Mouse (Mus musculus): Measurements from ENCODE around the gene Best1. TPM values are rescaled to one million over a fixed set of nuclear protein-coding genes. Genes with fewer than 3 reads are reported as not detected.

Gene Best1
- total and polyA plus RNA-seq, 2 experiments from 2014 or later: 0.33 TPM; not detected in 1

- Histone ChIP-seq H3K4me1 (ENCODE audit: control insufficient read depth, insufficient read depth) (peaks cover 29% of the 10 kb centered on the region), H3K27me3 (ENCODE audit: control insufficient read depth, insufficient read depth, low read length) (no peaks in the 10 kb centered on the region), H3K9ac (replicated peaks; ENCODE audit: low read depth, low read length) (no peak overlapping the region), H3K4me3 (ENCODE audit: low read depth, low read length) (no peak overlapping the region), H3K4me2 (ENCODE audit: low read depth, low read length) (no peak overlapping the region), H3K9me3 (replicated peaks; ENCODE audit: control insufficient read depth, low read length) (no peaks in the 10 kb centered on the region), H3K27ac (ENCODE audit: low read depth) (peak overlapping the region; percentile 76), H3K36me3 (replicated peaks; ENCODE audit: control insufficient read depth, insufficient read depth, low read length) (peaks cover 11% of the 10 kb centered on the region; the same call in 1 of the 2 replicates)
- no peak for TF ChIP-seq EP300 (IDR thresholded peaks at IDR 0.05; ENCODE audit: low read depth)
- no peak for TF ChIP-seq CTCF (IDR thresholded peaks at IDR 0.05; ENCODE audit: low read depth)
- ATAC-seq (ENCODE audit: insufficient read depth, low read depth) (peak; percentile 35), DNase-seq (ENCODE audit: low spot score) (no peak)
- 52% methylated on average over 9 of the region's 9 CpGs for whole genome bisulfite sequencing
Observed at GRCm38 (mm10) chr19:10023304-10023758, 21.9 kb upstream of the Best1 start.

- TF ChIP-seq CTCF (IDR thresholded peaks at IDR 0.05; ENCODE audit: low read depth) (peak; percentile 67), EP300 (IDR thresholded peaks at IDR 0.05; ENCODE audit: low read depth) (no peak; the same call in 1 of the 2 replicates)
- 71% methylated on average over 5 of the region's 5 CpGs for WGBS
- Histone ChIP-seq H3K4me1 (ENCODE audit: control insufficient read depth, insufficient read depth) (peaks cover 30% of the 10 kb centered on the region), H3K4me2 (ENCODE audit: low read depth, low read length) (no peak overlapping the region), H3K36me3 (replicated peaks; ENCODE audit: control insufficient read depth, insufficient read depth, low read length) (0 out of 2 replicates have a peak, but pooled peaks cover 5% of the 10 kb centered on the region), H3K27ac (ENCODE audit: low read depth) (peak overlapping the region; percentile 76), H3K9ac (replicated peaks; ENCODE audit: low read depth, low read length) (no peak overlapping the region), H3K4me3 (ENCODE audit: low read depth, low read length) (no peak overlapping the region), H3K9me3 (replicated peaks; ENCODE audit: control insufficient read depth, low read length) (no peaks in the 10 kb centered on the region), H3K27me3 (ENCODE audit: control insufficient read depth, insufficient read depth, low read length) (no peaks in the 10 kb centered on the region)
- ATAC-seq (ENCODE audit: insufficient read depth, low read depth) (peak; percentile 21; the same call in 1 of the 2 replicates), DNase-seq (ENCODE audit: low spot score) (peak; percentile 62)
Observed at GRCm38 (mm10) chr19:10022414-10023303, 21.2 kb upstream of the Best1 start.

GRCm38 (mm10) chr19:10021981-10022380 lies 20.5 kb upstream of the Best1 start:
- Histone ChIP-seq H3K4me3 (ENCODE audit: low read depth, low read length) (no peak overlapping the region), H3K4me1 (ENCODE audit: control insufficient read depth, insufficient read depth) (peaks cover 30% of the 10 kb centered on the region), H3K9me3 (replicated peaks; ENCODE audit: control insufficient read depth, low read length) (no peaks in the 10 kb centered on the region), H3K27ac (ENCODE audit: low read depth) (no peak overlapping the region), H3K27me3 (ENCODE audit: control insufficient read depth, insufficient read depth, low read length) (no peaks in the 10 kb centered on the region), H3K9ac (replicated peaks; ENCODE audit: low read depth, low read length) (no peak overlapping the region), H3K4me2 (ENCODE audit: low read depth, low read length) (no peak overlapping the region), H3K36me3 (replicated peaks; ENCODE audit: control insufficient read depth, insufficient read depth, low read length) (no peaks in the 10 kb centered on the region)
- DNase-seq (ENCODE audit: low spot score) (no peak), ATAC-seq (ENCODE audit: insufficient read depth, low read depth) (no peak)
- WGBS: 83% methylated on average over 2 of the region's 2 CpGs
- TF ChIP-seq CTCF (IDR thresholded peaks at IDR 0.05; ENCODE audit: low read depth) (no peak), EP300 (IDR thresholded peaks at IDR 0.05; ENCODE audit: low read depth) (no peak)

GRCm38 (mm10) chr19:10019214-10019760 lies 17.9 kb upstream of the Best1 start:
- TF ChIP-seq CTCF (IDR thresholded peaks at IDR 0.05; ENCODE audit: low read depth) (no peak), EP300 (IDR thresholded peaks at IDR 0.05; ENCODE audit: low read depth) (no peak)
- DNase-seq (ENCODE audit: low spot score): no peak
- Histone ChIP-seq H3K4me1 (ENCODE audit: control insufficient read depth, insufficient read depth) (peaks cover 18% of the 10 kb centered on the region; the same call in 1 of the 2 replicates), H3K4me3 (ENCODE audit: low read depth, low read length) (peak overlapping the region; percentile 57), H3K9ac (replicated peaks; ENCODE audit: low read depth, low read length) (peak overlapping the region; percentile 62), H3K27me3 (ENCODE audit: control insufficient read depth, insufficient read depth, low read length) (no peaks in the 10 kb centered on the region), H3K27ac (ENCODE audit: low read depth) (no peak overlapping the region), H3K4me2 (ENCODE audit: low read depth, low read length) (peak overlapping the region; percentile 88), H3K36me3 (replicated peaks; ENCODE audit: control insufficient read depth, insufficient read depth, low read length) (no peaks in the 10 kb centered on the region), H3K9me3 (replicated peaks; ENCODE audit: control insufficient read depth, low read length) (no peaks in the 10 kb centered on the region)
- 79% methylated on average over 4 of the region's 4 CpGs for WGBS
- ATAC-seq (ENCODE audit: insufficient read depth, low read depth): no peak

- Histone ChIP-seq H3K27me3 (ENCODE audit: control insufficient read depth, insufficient read depth, low read length) (no peaks in the 10 kb centered on the region), H3K27ac (ENCODE audit: low read depth) (peak overlapping the region; percentile 57), H3K4me3 (ENCODE audit: low read depth, low read length) (peak overlapping the region; percentile 57), H3K4me2 (ENCODE audit: low read depth, low read length) (peak overlapping the region; percentile 88), H3K9ac (replicated peaks; ENCODE audit: low read depth, low read length) (peak overlapping the region; percentile 62), H3K9me3 (replicated peaks; ENCODE audit: control insufficient read depth, low read length) (no peaks in the 10 kb centered on the region), H3K36me3 (replicated peaks; ENCODE audit: control insufficient read depth, insufficient read depth, low read length) (no peaks in the 10 kb centered on the region), H3K4me1 (ENCODE audit: control insufficient read depth, insufficient read depth) (peaks cover 17% of the 10 kb centered on the region; the same call in 1 of the 2 replicates)
- no peak for TF ChIP-seq CTCF (IDR thresholded peaks at IDR 0.05; ENCODE audit: low read depth)
- TF ChIP-seq EP300 (IDR thresholded peaks at IDR 0.05; ENCODE audit: low read depth): no peak
- 0% methylated on average over 3 of the region's 3 CpGs for WGBS
- DNase-seq (ENCODE audit: low spot score) (no peak), ATAC-seq (ENCODE audit: insufficient read depth, low read depth) (peak; percentile 24)
Observed at GRCm38 (mm10) chr19:10018527-10018818, 17.0 kb upstream of the Best1 start.

Measured in heart, postnatal 0 days (tissue).